ENCODE assay signal across 8 mouse cellular contexts in genomic region chr10:70120671-70121405, GRCm38 (mm10). TPM values are rescaled to one million over a fixed set of nuclear protein-coding genes. Genes with fewer than 3 reads are reported as not detected.
DNase-seq lines count a peak whose midpoint lies in the region; ATAC-seq and TF ChIP-seq lines count a peak whose summit lies in the region.

No protein-coding gene starts in this region.

- 53% methylated on average over 17 of the region's 17 CpGs for WGBS in bone marrow, adult 2 months
- 52% methylated on average over 17 of the region's 17 CpGs for WGBS in intestine, embryonic 16.5 days
- WGBS in neural tube, embryonic 15.5 days, result 55% methylated on average over 17 of the region's 17 CpGs

- no peak overlapping the region for H3K9ac ChIP-seq in intestine, embryonic 16.5 days (ENCODE audit: low read depth, low read length)
- no peak overlapping the region for H3K9ac ChIP-seq in neural tube, embryonic 15.5 days (replicated peaks)

- peak; percentile 24 for DNase-seq in ovary, postnatal 36 days (ENCODE audit: low spot score)
- no peak for DNase-seq in ovary, adult 18-20 months (ENCODE audit: low spot score)
- peak; percentile 66 to 75 for DNase-seq in heart, adult 18-20 months
- DNase-seq in T-cell, adult 2 months (ENCODE audit: low spot score), result no peak
- no peak for DNase-seq in kidney, adult 9 months

- H3K4me3 ChIP-seq in bone marrow, adult 2 months (replicated peaks; ENCODE audit: control insufficient read depth, low read depth, low read length), result no peak overlapping the region
- no peak overlapping the region; the same call in 1 of the 2 replicates for H3K4me3 ChIP-seq in intestine, embryonic 16.5 days (ENCODE audit: low read length)
- no peak overlapping the region for H3K4me3 ChIP-seq in neural tube, embryonic 15.5 days (replicated peaks)

- ATAC-seq in intestine, embryonic 16.5 days, result peak; percentile 53
- peak; percentile 30; the same call in 1 of the 2 replicates for ATAC-seq in neural tube, embryonic 15.5 days (ENCODE audit: low FRiP score)

- no peak for TF ChIP-seq CTCF in bone marrow, adult 2 months (IDR thresholded peaks at IDR 0.05; ENCODE audit: control insufficient read depth, insufficient read depth, low read length)

- TF ChIP-seq POLR2A in bone marrow, adult 2 months (IDR thresholded peaks at IDR 0.05; ENCODE audit: borderline replicate concordance, control insufficient read depth, low read depth, low read length), result no peak

- H3K4me2 ChIP-seq in intestine, embryonic 16.5 days (ENCODE audit: low read depth, low read length), result no peak overlapping the region
- no peak overlapping the region for H3K4me2 ChIP-seq in neural tube, embryonic 15.5 days

- H3K9me3 ChIP-seq in intestine, embryonic 16.5 days (ENCODE audit: control insufficient read depth, low read length), result no peaks in the 10 kb centered on the region
- H3K9me3 ChIP-seq in neural tube, embryonic 15.5 days (replicated peaks), result no peaks in the 10 kb centered on the region

- peak overlapping the region; percentile 56 for H3K27ac ChIP-seq in bone marrow, adult 2 months (ENCODE audit: control insufficient read depth, insufficient read depth, low read depth, low read length, poor library complexity)
- peak overlapping the region; percentile 43 for H3K27ac ChIP-seq in intestine, embryonic 16.5 days (ENCODE audit: low read length)
- H3K27ac ChIP-seq in neural tube, embryonic 15.5 days (replicated peaks), result peak overlapping the region; percentile 60

- H3K27me3 ChIP-seq in intestine, embryonic 16.5 days (replicated peaks; ENCODE audit: control insufficient read depth, insufficient read depth, low read length), result no peaks in the 10 kb centered on the region
- H3K27me3 ChIP-seq in neural tube, embryonic 15.5 days (replicated peaks), result no peaks in the 10 kb centered on the region

- H3K36me3 ChIP-seq in intestine, embryonic 16.5 days (ENCODE audit: control insufficient read depth, insufficient read depth, low read length), result no peaks in the 10 kb centered on the region
- no peaks in the 10 kb centered on the region for H3K36me3 ChIP-seq in neural tube, embryonic 15.5 days

- H3K4me1 ChIP-seq in bone marrow, adult 2 months (ENCODE audit: control insufficient read depth, insufficient read depth, low read length), result peaks cover 4% of the 10 kb centered on the region
- peaks cover 43% of the 10 kb centered on the region for H3K4me1 ChIP-seq in intestine, embryonic 16.5 days (ENCODE audit: control insufficient read depth, insufficient read depth, low read length)
- peaks cover 53% of the 10 kb centered on the region for H3K4me1 ChIP-seq in neural tube, embryonic 15.5 days

RNA-seq across cellular contexts. Expression of gene Ccdc6, which starts 23.9 kb away (rescaled TPM):
- 17.0 and 19.1 TPM in 2 replicates for polyA plus RNA-seq in bone marrow, adult 2 months (2011; ENCODE audit: insufficient read depth, insufficient read length, low replicate concordance, missing spikeins)
- 10 to 100 TPM; 27.9 to 28.6 TPM for total RNA-seq in heart, adult 18-20 months (2021)
- 11.7 and 13.0 TPM in 2 replicates for polyA plus RNA-seq in intestine, embryonic 16.5 days (2015; fragmentation: Nextera tagmentation; extraction: Ambion mirVana)
- polyA plus RNA-seq in neural tube, embryonic 15.5 days (2015; fragmentation: Nextera tagmentation; extraction: Ambion mirVana), result 22.3 and 22.7 TPM in 2 replicates

Comparison
In these comparisons a context has a peak if more than half of its experiments do, and no peak if none do; other contexts are left out.
1. DNase-seq: peak in ovary, postnatal 36 days (single experiment) and heart, adult 18-20 months (2 of 2); none in ovary, adult 18-20 months (single experiment), T-cell, adult 2 months (single experiment) and kidney, adult 9 months (single experiment).
2. Peak in every context shown above with its lines, with median percentiles within 50 percentile points of each other: H3K27ac ChIP-seq.